Mouse (Mus musculus): ENCODE measurements around the gene Nhlrc4.

GRCm38 (mm10) chr17:25913186-25913876 is 31.4 kb downstream of the Nhlrc4 start:
- no peak for TF ChIP-seq CTCF (IDR thresholded peaks at IDR 0.05; ENCODE audit: control insufficient read depth, insufficient read depth, insufficient read length)
- no peak for TF ChIP-seq MAX (IDR thresholded peaks at IDR 0.05)
- no peak for TF ChIP-seq USF1 (IDR thresholded peaks at IDR 0.05; ENCODE audit: low read depth)
- no peak for TF ChIP-seq CEBPB (IDR thresholded peaks at IDR 0.05; ENCODE audit: low read depth)
- no peak for TF ChIP-seq MYOG (IDR thresholded peaks at IDR 0.05; ENCODE audit: control insufficient read depth, extremely low read depth, insufficient read length)
- no peak for TF ChIP-seq MYOD1 (IDR thresholded peaks at IDR 0.05; ENCODE audit: control insufficient read depth, insufficient read length, low read depth)
